Mouse (Mus musculus): Measurements from ENCODE around the gene Ang. TPM values are rescaled to one million over a fixed set of nuclear protein-coding genes. Genes with fewer than 3 reads are reported as not detected.

Gene Ang
- polyA plus RNA-seq, 1 experiment from 2014 or later, result 5.0 TPM

Other genes starting within 250 kb of the Ang start
- 10.7 and 11.2 TPM in 2 replicates for gene Tep1, start 220.6 kb upstream of the Ang start, polyA plus RNA-seq (2015; fragmentation: Nextera tagmentation; extraction: Ambion mirVana)
- gene Klhl33, start 193.6 kb upstream of the Ang start, polyA plus RNA-seq (2015; fragmentation: Nextera tagmentation; extraction: Ambion mirVana), result 0.18 and 0.30 TPM in 2 replicates
- 111 and 123 TPM in 2 replicates for gene Osgep, start 166.3 kb upstream of the Ang start, polyA plus RNA-seq (2015; fragmentation: Nextera tagmentation; extraction: Ambion mirVana)
- 165 and 184 TPM in 2 replicates for gene Apex1, start 166.2 kb upstream of the Ang start, polyA plus RNA-seq (2015; fragmentation: Nextera tagmentation; extraction: Ambion mirVana)
- 42.3 and 45.5 TPM in 2 replicates for gene Pip4p1, start 160.3 kb upstream of the Ang start, polyA plus RNA-seq (2015; fragmentation: Nextera tagmentation; extraction: Ambion mirVana)
- gene Pnp, start 160.1 kb upstream of the Ang start, polyA plus RNA-seq (2015; fragmentation: Nextera tagmentation; extraction: Ambion mirVana), result 54.2 and 60.6 TPM in 2 replicates
- not detected in 2 replicates for gene Gm49342, start 146.6 kb upstream of the Ang start, polyA plus RNA-seq (2015; fragmentation: Nextera tagmentation; extraction: Ambion mirVana)
- 0.69 and 1.1 TPM in 2 replicates for gene Pnp2, start 135.2 kb upstream of the Ang start, polyA plus RNA-seq (2015; fragmentation: Nextera tagmentation; extraction: Ambion mirVana)
- gene Rnase10, start 83.4 kb upstream of the Ang start, polyA plus RNA-seq (2015; fragmentation: Nextera tagmentation; extraction: Ambion mirVana), result 0.22 TPM in 1 of 2 replicates, not detected in the other
- gene Rnase9, start 49.3 kb upstream of the Ang start, polyA plus RNA-seq (2015; fragmentation: Nextera tagmentation; extraction: Ambion mirVana), result not detected in 2 replicates
- not detected in 2 replicates for gene Rnase11, start 41.0 kb upstream of the Ang start, polyA plus RNA-seq (2015; fragmentation: Nextera tagmentation; extraction: Ambion mirVana)
- 0.33 and 0.36 TPM in 2 replicates for gene Rnase12, start 33.5 kb upstream of the Ang start, polyA plus RNA-seq (2015; fragmentation: Nextera tagmentation; extraction: Ambion mirVana)
- gene Olfr750, start 16.7 kb upstream of the Ang start, polyA plus RNA-seq (2015; fragmentation: Nextera tagmentation; extraction: Ambion mirVana), result not detected in 2 replicates
- 29.9 and 32.1 TPM in 2 replicates for gene Rnase4, start 73 bp upstream of the Ang start, polyA plus RNA-seq (2015; fragmentation: Nextera tagmentation; extraction: Ambion mirVana)
- gene Eddm3b, start 23.3 kb downstream of the Ang start, polyA plus RNA-seq (2015; fragmentation: Nextera tagmentation; extraction: Ambion mirVana), result not detected in 2 replicates
- gene Rnase6, start 32.8 kb downstream of the Ang start, polyA plus RNA-seq (2015; fragmentation: Nextera tagmentation; extraction: Ambion mirVana), result 3.1 and 4.6 TPM in 2 replicates
- gene Rnase1, start 55.6 kb downstream of the Ang start, polyA plus RNA-seq (2015; fragmentation: Nextera tagmentation; extraction: Ambion mirVana), result 1.2 and 1.4 TPM in 2 replicates
- not detected in 2 replicates for gene Rnase2b, start 71.1 kb downstream of the Ang start, polyA plus RNA-seq (2015; fragmentation: Nextera tagmentation; extraction: Ambion mirVana)
- gene Ang2, start 108.0 kb downstream of the Ang start, polyA plus RNA-seq (2015; fragmentation: Nextera tagmentation; extraction: Ambion mirVana), result 0.55 TPM in 1 of 2 replicates, not detected in the other
- gene Ear14, start 112.2 kb downstream of the Ang start, polyA plus RNA-seq (2015; fragmentation: Nextera tagmentation; extraction: Ambion mirVana), result not detected in 2 replicates
- not detected in 2 replicates for gene Rnase2a, start 165.0 kb downstream of the Ang start, polyA plus RNA-seq (2015; fragmentation: Nextera tagmentation; extraction: Ambion mirVana)

Data from thymus, postnatal 0 days (tissue).